Mouse (Mus musculus): ENCODE data around the gene Flt1. TPM values are rescaled to one million over a fixed set of nuclear protein-coding genes. Genes with fewer than 3 reads are reported as not detected.

Flt1 gene
- polyA plus RNA-seq, 1 experiment from 2014 or later: 9.5 TPM

DNA sequence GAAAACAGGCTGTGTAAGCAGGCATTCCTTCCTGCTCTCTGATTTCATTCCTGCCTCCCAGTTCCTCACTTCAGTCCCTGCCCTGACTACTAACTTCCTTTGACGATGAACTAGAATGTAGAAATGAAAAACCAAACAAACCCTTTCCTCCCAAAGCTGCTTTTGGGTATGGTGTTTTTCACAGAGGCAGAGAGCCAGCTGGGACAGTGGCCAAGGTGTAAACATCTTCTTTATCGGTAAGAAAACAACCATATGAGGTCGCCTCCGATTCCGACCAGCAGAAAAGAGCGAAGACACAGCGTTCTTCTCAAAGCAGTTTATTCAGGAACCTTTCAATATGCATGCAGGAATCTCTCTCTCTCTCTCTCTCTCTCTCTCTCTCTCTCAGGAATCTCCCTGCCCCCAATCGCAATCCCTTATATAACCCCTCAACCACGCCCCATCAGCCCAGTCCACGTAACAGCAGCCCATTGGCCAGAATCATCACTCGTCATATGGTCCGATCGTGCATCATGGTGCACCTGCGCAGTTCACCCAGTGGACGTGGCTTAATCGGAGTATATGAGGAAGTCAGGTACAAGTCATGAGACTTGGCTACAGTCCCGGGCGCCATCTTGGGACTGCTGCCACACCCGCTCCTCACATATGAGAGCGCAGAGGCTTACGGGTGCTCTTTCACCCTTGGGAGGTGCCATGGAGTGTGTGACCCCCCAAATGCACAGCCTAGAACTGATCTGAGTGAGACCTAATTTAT, 19.3 kb upstream of the Flt1 start:
- no peak overlapping the region for H3K27ac ChIP-seq (replicated peaks)
- no peaks in the 10 kb centered on the region for H3K9me3 ChIP-seq
- WGBS: 92% methylated on average over 21 of the region's 21 CpGs
- no peaks in the 10 kb centered on the region for H3K36me3 ChIP-seq (replicated peaks)
- H3K4me3 ChIP-seq: no peak overlapping the region
- no peak for DNase-seq (ENCODE audit: low spot score)
- H3K4me1 ChIP-seq: peaks cover 19% of the 10 kb centered on the region
- H3K27me3 ChIP-seq (replicated peaks; ENCODE audit: low read depth, poor library complexity, severe bottlenecking): peaks cover 57% of the 10 kb centered on the region

DNA sequence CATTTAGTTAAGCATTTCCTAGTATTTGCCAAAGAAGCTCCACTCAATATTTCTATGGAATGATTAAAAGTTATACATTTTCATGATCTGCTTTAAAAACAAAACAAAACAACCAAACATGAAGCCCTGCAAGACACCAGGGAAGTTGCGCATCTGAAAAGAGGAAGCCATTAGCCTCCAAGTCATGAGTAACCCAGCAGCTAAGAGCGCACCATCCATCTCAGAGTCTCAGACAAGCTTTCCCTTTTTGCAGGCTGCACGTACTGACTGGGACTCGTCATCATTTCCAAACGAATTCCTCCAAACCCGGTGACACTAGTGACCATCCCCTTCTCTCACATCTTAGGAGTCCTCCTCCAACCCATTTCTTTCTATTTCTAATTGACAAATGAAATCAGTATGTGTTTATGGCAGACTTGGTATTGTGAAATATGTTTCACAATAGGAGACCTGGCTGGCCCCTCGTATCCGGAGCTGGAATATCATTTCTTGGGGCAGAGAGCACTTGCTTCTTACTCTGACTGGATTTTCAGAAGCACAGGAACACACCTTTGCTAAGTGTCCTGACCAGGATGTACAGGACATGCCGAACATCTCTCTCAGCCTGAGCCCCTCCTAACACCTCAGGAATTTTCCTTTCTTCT, 16.8 kb upstream of the Flt1 start:
- Histone ChIP-seq H3K27me3 (replicated peaks; ENCODE audit: low read depth, poor library complexity, severe bottlenecking) (peaks cover 32% of the 10 kb centered on the region), H3K4me1 (peaks cover under 1% of the 10 kb centered on the region; the same call in 1 of the 2 replicates), H3K36me3 (replicated peaks) (no peaks in the 10 kb centered on the region), H3K9me3 (peaks cover 7% of the 10 kb centered on the region; the same call in 1 of the 2 replicates), H3K4me3 (no peak overlapping the region), H3K27ac (replicated peaks) (no peak overlapping the region)
- DNase-seq (ENCODE audit: low spot score): no peak
- WGBS: 84% methylated on average over 9 of the region's 9 CpGs

DNA sequence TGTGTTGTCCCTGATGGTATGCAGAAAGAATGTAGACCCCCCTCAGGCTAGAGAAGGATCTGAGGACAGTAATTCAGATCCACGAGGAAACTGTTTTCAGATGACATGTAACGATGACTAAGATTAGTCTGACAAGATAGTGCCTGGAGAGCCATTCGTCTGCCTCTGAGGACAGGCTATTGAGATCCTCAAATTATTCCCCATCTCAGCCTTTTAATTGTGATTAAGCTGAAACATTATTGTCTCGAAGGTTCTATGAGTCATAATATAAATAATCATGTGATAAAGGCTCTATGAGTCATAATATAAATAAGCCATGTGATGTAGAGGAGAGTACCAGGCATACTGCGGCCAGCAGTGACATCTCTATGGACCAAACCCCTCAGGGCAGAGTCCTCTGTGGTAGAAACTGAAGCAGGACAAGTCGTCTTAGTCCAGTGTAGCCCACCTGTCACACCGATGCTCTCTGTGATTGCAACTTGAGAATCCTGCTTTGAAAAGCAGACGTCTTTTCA, 11.0 kb upstream of the Flt1 start:
- no peaks in the 10 kb centered on the region for H3K4me1 ChIP-seq
- H3K9me3 ChIP-seq: peaks cover 7% of the 10 kb centered on the region; the same call in 1 of the 2 replicates
- WGBS: 79% methylated on average over 8 of the region's 8 CpGs
- H3K4me3 ChIP-seq: no peak overlapping the region
- H3K27me3 ChIP-seq (replicated peaks; ENCODE audit: low read depth, poor library complexity, severe bottlenecking): 0 out of 2 replicates have a peak, but pooled peaks cover 11% of the 10 kb centered on the region
- H3K27ac ChIP-seq (replicated peaks): no peak overlapping the region
- no peak for DNase-seq (ENCODE audit: low spot score)
- no peaks in the 10 kb centered on the region for H3K36me3 ChIP-seq (replicated peaks)

DNA sequence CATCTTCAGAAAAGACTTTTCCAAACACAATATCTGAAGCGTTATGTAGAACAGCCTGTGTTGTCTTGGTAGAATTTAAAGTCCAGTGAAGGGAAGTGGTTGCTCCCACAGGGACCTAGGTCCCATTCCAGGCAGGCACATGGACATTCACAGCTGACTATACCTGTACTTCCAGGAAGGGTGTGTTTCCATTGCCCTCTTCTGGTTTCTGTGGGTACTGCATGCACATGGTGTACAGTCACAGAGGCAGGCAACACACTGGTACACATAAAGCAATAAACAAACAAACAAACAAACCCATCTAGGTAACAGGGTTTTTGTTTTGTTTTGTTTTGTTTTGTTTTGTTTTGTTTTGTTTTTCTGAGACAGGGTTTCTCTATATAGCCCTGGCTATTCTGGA, 7.9 kb upstream of the Flt1 start:
- peak; percentile 36 for DNase-seq (ENCODE audit: low spot score)
- Histone ChIP-seq H3K27ac (replicated peaks) (no peak overlapping the region), H3K27me3 (replicated peaks; ENCODE audit: low read depth, poor library complexity, severe bottlenecking) (peaks cover 35% of the 10 kb centered on the region), H3K36me3 (replicated peaks) (no peaks in the 10 kb centered on the region), H3K4me1 (no peaks in the 10 kb centered on the region), H3K4me3 (no peak overlapping the region), H3K9me3 (peaks cover 1% of the 10 kb centered on the region; the same call in 1 of the 2 replicates)
- WGBS: 96% methylated on average over 1 of the region's 1 CpGs

DNA sequence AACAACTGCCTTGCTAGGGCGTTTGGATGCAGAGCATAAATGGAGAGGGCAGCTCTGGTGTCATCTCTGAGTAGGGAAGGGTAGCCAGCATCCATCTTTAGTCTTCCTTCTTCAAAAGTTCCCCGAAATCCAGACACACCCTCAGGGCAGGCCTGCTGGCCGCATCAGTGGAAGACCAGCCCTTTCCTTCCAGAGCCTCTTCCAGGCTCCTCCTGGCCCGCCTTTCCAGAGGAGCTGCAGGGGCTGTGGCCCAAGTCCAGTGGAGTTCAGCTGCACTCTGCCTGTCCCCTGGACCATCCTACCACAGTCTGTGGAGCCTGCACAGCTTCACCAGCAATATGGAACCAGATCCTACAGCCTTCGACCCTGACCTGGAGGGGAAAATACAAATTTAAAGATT, 7.1 kb upstream of the Flt1 start:
- Histone ChIP-seq H3K27me3 (replicated peaks; ENCODE audit: low read depth, poor library complexity, severe bottlenecking) (peaks cover 43% of the 10 kb centered on the region), H3K9me3 (no peaks in the 10 kb centered on the region), H3K4me3 (no peak overlapping the region), H3K36me3 (replicated peaks) (no peaks in the 10 kb centered on the region), H3K27ac (replicated peaks) (no peak overlapping the region), H3K4me1 (no peaks in the 10 kb centered on the region)
- DNase-seq (ENCODE audit: low spot score): no peak
- 66% methylated on average over 5 of the region's 5 CpGs for whole genome bisulfite sequencing

DNA sequence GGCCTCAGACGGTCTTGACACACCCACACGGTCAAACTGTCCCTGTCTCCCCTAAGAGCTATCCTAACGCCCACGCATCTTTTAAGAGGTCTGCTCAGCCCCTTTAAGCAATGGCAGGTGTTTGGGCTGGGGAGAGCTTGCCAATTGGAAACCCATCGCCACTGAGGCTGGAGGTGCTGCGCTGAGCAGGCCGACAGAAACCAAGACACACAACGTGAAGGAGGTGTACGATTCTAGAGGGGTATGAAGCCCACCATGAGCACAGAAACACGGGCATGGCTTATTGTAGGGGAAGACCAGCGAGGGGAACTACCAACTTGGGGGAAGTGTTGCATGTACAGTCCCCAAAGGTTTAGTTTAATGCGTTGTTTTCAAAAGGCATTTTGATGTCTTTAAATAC, 1.7 kb upstream of the Flt1 start:
- 10% methylated on average over 12 of the region's 12 CpGs for whole genome bisulfite sequencing
- H3K4me3 ChIP-seq: no peak overlapping the region
- peaks cover 91% of the 10 kb centered on the region for H3K27me3 ChIP-seq (replicated peaks; ENCODE audit: low read depth, poor library complexity, severe bottlenecking)
- H3K36me3 ChIP-seq (replicated peaks): no peaks in the 10 kb centered on the region
- H3K9me3 ChIP-seq: no peaks in the 10 kb centered on the region
- peak; percentile 30 for DNase-seq (ENCODE audit: low spot score)
- peaks cover 21% of the 10 kb centered on the region for H3K4me1 ChIP-seq
- no peak overlapping the region for H3K27ac ChIP-seq (replicated peaks)

DNA sequence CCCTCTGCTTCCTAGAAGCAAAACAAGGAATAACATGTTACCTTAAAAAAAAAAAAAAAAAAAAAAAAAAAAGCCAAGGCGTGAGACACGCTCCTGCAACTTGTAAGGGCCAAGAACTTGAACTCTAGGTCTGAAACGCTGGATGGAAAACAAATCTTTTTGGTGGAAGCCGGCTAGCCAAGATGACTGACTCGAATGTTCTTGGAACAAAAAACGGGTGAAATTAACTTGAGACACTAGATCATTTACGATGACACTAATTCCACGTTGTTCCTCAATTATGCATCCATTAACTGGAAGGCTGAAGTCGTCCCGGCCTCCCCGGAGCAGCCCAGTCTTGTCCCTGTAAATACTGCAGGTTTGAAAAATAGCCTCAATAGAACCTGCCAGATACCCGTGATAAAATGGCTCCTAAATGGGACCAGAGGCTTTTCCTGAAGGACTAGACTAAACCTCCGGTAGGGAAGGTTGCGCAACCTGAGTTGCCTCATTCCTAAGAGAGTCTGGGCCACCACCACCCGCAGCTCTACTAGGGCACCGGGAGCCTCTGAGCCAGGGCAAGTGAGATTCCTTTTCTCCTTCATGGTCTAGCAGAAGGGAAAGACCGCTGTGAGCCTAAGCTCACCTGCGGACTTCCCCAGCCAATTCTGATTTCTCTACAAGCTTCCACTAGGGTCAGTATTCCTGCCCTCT, 1.0 kb upstream of the Flt1 start:
- Histone ChIP-seq H3K4me1 (peaks cover 21% of the 10 kb centered on the region), H3K4me3 (peak overlapping the region; percentile 60), H3K9me3 (no peaks in the 10 kb centered on the region), H3K36me3 (replicated peaks) (no peaks in the 10 kb centered on the region), H3K27me3 (replicated peaks; ENCODE audit: low read depth, poor library complexity, severe bottlenecking) (peaks cover 93% of the 10 kb centered on the region), H3K27ac (replicated peaks) (no peak overlapping the region)
- whole genome bisulfite sequencing: 2% methylated on average over 18 of the region's 18 CpGs
- DNase-seq (ENCODE audit: low spot score): peak; percentile 27

DNA sequence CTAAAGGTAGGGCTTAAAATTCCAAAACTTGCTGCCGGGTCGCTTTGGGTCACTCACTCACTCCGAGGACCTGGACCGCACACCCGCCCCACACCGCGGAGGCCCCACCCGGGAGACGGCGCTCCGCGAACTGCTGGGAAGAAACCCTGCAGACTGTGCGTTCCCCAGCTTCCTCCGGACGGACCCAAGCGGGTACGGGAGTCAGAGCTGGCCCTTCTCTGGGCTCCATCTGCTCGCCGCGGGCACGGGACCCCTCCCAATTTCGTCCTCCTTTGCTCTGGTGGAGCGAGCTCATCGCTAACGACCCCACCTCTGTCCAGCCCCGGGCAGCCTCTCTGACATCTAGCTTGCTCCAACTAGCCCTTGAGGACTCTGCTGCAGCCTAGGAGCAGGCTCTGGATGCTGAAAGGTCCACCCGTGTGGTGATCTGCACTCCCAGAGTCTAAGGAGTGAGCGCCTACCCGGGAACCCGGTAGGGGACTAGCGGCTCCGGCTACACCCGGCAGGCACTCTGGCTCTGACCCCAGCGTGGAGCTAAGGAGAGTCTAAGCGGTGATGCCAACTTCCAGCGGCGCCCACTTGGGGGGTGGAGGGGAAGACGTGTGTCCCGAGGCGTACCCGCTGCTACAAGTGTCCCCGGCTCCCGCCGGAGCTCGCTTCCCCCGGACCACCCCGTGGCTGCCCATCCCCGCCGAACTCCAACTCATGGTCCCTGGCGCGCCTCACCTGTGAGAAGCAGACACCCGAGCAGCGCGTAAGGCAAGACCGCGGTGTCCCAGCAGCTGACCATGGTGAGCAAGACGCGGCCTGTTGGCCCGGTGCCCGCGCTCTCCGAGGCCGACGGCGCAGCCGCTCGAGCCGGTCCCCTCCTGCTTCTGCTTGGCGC, 623 bp downstream of the Flt1 start:
- under 1% methylated on average over 69 of the region's 69 CpGs for WGBS
- Histone ChIP-seq H3K4me3 (peak overlapping the region; percentile 60), H3K9me3 (no peaks in the 10 kb centered on the region), H3K27ac (replicated peaks) (peak overlapping the region; percentile 69), H3K4me1 (peaks cover 21% of the 10 kb centered on the region), H3K36me3 (replicated peaks) (no peaks in the 10 kb centered on the region), H3K27me3 (replicated peaks; ENCODE audit: low read depth, poor library complexity, severe bottlenecking) (peaks cover 100% of the 10 kb centered on the region)
- DNase-seq (ENCODE audit: low spot score): peak; percentile 71

DNA sequence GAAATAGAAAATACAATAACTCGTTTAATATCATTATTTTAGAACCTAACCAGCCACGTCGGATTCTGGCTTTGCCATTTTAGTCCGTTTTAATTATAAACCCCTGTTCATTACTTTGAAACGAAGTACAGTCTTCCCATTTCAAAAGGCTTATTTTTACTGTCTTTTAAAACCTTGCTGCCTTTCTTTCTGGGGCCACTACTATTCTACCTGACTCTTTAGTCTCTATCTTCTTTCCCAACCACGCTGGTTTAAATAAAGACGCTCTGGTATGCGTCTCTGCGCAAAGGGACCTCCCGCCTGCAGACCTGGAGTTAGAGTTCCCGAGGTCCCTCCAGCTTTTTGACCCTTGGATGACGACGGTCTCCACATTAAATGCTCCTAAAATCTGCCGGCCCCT, 1.4 kb downstream of the Flt1 start:
- WGBS: under 1% methylated on average over 14 of the region's 14 CpGs
- no peak for DNase-seq (ENCODE audit: low spot score)

DNA sequence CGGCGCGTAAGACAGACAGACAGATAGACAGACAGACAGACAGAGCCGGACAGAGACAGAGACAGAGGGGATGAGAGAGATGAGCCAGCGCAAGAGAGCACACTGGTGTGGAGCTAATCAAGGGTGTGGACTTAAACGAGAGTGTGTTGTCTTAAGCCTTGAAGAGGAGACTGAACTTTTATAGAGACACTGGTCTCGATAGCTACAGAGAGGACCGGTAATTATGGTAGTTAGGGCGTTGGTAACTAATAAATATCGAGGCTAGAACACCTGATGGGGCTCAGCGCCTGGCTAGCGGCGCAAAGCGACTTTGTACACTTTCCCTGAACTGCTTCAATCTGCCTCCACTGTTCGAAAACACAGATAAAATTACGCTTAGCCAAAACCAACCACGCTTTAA, 2.0 kb downstream of the Flt1 start:
- peak overlapping the region; percentile 60; the same call in 1 of the 2 replicates for H3K4me3 ChIP-seq
- 3% methylated on average over 17 of the region's 17 CpGs for WGBS
- no peak overlapping the region for H3K27ac ChIP-seq (replicated peaks)
- peaks cover 21% of the 10 kb centered on the region for H3K4me1 ChIP-seq
- DNase-seq (ENCODE audit: low spot score): peak; percentile 33
- H3K9me3 ChIP-seq: no peaks in the 10 kb centered on the region
- H3K36me3 ChIP-seq (replicated peaks): no peaks in the 10 kb centered on the region
- H3K27me3 ChIP-seq (replicated peaks; ENCODE audit: low read depth, poor library complexity, severe bottlenecking): peaks cover 100% of the 10 kb centered on the region

More for the DNA sequence above, 1.4 kb downstream of the Flt1 start:
- Histone ChIP-seq H3K4me1 (peaks cover 21% of the 10 kb centered on the region), H3K9me3 (no peaks in the 10 kb centered on the region), H3K4me3 (peak overlapping the region; percentile 60), H3K36me3 (replicated peaks) (no peaks in the 10 kb centered on the region), H3K27ac (replicated peaks) (no peak overlapping the region), H3K27me3 (replicated peaks; ENCODE audit: low read depth, poor library complexity, severe bottlenecking) (peaks cover 100% of the 10 kb centered on the region)

DNA sequence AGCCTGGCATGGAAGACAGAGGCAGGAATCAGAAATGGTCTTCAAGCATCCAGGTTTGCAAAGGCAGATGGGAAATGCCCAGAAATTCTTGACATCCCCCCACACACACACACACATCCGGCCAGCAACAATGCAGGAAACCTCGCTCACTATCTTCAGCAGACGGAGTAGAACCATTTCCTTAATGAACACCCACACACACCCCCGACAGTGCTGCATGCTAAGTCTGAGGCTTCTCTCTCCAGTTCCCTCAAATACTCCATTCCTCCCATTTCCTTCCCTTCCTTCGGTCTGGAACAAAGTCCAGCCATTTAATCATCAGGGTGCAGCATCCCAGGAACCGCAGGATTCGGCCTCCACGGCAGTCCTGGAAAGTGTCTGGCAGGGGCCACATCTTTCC, 4.4 kb downstream of the Flt1 start:
- DNase-seq (ENCODE audit: low spot score): no peak

DNA sequence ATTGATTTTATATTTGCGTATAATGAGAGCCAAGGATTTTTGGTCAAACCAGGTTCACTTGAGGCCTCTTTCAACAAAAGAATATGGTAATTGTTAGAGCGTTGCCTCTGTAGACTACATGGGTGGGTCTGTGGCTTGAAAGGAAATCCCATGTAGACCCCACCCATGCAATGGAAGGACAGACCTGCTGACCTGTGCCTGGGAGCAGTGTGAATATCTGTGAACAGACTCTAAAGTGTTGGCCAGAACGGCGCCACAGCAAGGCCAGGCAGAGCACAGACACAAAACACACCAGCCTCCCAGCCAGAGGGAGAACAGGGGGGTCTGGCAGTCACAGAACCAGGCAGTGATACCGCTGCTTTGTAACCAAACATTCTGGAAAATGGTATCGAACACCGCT, 7.5 kb downstream of the Flt1 start:
- Histone ChIP-seq H3K4me1 (no peaks in the 10 kb centered on the region; the same call in 1 of the 2 replicates), H3K9me3 (no peaks in the 10 kb centered on the region), H3K4me3 (no peak overlapping the region), H3K27me3 (replicated peaks; ENCODE audit: low read depth, poor library complexity, severe bottlenecking) (peaks cover 83% of the 10 kb centered on the region), H3K36me3 (replicated peaks) (no peaks in the 10 kb centered on the region), H3K27ac (replicated peaks) (no peak overlapping the region)
- no peak for DNase-seq (ENCODE audit: low spot score)
- WGBS: 89% methylated on average over 7 of the region's 7 CpGs

More for the DNA sequence above, 4.4 kb downstream of the Flt1 start:
- Histone ChIP-seq H3K36me3 (replicated peaks) (no peaks in the 10 kb centered on the region), H3K4me1 (peaks cover 17% of the 10 kb centered on the region), H3K27me3 (replicated peaks; ENCODE audit: low read depth, poor library complexity, severe bottlenecking) (peaks cover 99% of the 10 kb centered on the region), H3K9me3 (no peaks in the 10 kb centered on the region), H3K4me3 (no peak overlapping the region), H3K27ac (replicated peaks) (no peak overlapping the region)
- 19% methylated on average over 8 of the region's 8 CpGs for WGBS

Measured in embryonic facial prominence, embryonic 10.5 days (tissue).